Mouse (Mus musculus): ENCODE data around the gene Zbtb20.
A peak's percentile ranks its signal among the peaks of the same experiment; 100 is the strongest.

Zbtb20 gene

DNA sequence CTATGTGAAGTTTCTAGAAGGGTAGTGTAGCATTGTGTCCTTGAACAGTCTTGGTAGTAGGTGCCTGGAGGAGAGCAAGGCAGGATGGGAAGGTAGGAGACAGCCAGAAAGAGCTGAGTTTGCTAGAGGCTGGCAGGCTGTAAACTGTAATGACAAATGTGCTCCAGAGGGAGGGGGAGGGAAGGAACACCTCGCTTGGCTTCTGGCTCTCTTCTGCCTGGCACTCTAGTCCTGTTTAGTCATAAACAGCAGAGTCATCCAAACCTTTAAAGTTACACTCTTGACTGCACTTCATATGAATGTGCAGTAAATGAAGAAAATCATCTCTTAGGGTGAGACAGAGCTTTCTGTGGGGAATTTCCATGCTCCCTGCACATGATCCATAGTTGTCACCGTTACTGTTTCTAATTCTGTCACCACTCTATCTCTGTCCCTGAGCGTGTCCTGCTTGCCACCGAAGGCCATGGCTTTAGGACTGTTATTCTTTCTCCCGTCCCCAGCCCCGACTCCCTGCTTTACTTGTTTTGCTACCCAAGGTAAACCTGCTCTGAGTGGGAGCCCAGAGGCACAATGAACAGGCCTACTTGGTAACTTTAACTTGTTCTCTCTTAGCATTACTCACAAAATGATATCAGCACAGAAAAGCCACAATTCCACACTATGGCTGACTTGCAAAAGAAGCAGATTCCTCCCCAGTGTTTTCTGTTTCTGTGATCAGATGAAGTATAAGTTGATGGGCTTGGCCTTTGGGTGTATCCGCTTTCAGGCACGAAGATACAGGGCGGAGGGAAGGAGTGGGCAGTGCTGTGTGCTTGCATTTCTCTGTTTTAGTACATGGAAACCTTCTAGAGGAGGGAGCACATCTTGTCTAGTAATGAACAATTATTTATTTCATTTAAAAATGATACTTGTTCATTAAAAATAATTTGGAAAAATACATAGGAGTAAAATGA lies 427.8 kb downstream of the Zbtb20 start:
- DNase-seq: peak; percentile 96

DNA sequence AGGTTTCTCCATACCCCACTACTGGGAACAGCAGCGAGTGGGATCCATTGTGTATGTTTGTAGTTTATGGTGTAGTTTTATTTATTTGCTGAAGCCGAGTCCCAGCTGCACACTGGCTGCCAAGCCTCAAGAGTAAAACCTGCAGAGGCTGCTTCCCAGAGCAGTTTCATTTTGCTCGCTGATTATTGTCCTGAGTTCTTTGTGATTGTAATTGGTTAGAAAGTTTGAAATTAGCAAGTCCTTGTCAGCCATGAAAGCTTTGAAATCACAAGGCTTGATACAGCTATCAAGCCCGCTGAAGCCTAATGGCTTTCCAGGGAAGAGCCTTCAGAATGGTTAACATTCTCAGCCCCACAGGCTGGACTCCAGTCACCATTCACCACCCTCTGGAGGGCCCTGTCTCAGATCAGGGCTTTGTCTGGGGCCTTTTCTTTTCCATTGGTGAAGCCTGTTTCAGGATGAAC lies 434.3 kb downstream of the Zbtb20 start:
- DNase-seq: no peak

DNA sequence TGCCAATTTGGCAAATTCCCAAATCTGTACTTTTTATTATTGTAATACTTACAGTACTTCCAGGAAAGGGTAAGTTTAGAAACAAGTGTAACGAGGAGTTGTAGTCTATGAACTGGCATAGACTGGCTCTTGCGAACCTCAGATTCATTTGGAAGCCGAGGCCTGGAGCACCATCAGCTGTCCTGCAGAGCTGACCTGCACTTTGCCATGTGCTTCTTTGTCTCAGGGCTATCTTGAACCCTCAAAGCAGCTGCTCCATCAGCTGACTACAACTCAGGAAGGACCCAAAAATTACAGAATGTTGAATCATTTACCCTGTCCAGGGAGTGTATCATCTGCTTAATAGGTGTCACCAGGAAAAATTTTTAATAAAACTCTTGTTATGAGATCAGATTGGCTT lies 448.3 kb downstream of the Zbtb20 start:
- no peak for DNase-seq

DNA sequence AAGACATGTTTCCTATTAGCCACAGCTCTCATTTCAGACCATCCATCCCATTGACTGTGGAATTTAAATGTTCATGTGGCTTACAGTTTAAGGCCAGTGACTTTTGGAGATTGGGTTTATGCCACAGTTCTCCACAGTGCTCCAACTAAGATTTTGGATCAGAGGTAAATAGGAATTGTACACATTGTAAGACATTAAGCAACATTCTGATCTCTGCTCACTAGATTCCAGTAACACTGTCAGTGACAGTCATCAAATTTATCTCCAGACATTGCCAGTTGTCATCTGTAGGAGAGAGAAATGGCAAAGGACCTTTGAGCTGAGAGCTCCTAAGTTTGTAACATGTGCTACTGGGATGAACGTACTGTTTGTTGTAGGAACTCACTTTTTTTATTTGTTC lies 452.5 kb downstream of the Zbtb20 start:
- DNase-seq: no peak

DNA sequence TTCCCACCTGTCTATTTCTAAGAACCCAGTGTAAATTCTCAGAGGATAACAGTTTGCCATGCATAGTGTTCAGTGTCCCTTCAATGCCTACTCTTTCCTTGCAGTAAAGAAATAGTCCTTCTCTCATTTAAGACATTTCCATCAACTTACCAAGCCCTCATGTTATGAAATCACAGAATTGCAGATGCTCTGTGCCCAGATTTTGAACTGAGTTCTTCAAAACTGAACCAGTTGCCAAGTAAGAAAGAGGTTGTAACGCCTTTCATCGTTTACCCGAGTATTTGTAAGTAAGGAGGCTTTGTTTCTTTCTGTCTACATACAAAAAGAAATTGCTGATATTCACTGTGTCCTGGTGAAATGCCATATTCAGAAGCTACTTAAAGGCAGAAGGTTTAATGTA lies 454.5 kb downstream of the Zbtb20 start:
- no peak for DNase-seq

DNA sequence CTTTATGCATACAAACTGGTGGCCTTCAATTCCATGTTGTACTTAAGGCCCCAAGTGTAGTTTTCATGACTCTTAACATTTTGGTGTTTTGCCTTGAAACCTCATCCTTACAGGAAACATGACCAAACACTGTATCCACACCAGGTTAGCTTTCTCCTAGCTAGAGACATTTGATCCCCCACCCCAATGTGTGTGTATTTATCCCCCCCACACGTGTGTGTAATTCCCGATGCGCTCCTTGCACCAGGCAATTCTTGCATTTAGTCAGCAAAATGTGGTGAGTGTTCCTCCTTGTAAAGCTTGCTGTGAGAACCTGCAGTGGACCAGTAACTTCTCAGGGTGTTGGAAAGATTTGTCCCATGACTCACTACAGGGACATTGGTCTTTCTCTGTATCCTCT lies 455.8 kb downstream of the Zbtb20 start:
- DNase-seq: peak; percentile 86

DNA sequence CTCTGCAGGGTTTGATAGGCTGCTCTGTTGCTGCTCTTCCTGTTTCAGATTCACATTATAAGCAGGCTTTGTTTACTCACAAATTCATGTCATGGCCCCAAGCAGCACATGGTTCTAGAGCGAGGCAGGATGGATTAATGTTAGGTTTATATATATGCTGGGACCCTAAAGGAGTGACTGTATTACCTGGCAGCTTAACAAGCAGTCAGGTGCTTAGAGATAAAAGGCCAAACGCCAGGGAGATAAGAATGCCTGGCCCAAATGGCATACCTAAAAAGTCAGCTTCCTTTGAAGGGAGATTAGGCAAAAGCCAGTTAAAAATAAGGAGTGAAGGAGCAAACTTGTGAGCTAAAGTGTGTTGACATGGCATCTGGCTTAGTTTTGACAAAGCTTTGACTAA lies 457.1 kb downstream of the Zbtb20 start:
- peak; percentile 61 for DNase-seq

DNA sequence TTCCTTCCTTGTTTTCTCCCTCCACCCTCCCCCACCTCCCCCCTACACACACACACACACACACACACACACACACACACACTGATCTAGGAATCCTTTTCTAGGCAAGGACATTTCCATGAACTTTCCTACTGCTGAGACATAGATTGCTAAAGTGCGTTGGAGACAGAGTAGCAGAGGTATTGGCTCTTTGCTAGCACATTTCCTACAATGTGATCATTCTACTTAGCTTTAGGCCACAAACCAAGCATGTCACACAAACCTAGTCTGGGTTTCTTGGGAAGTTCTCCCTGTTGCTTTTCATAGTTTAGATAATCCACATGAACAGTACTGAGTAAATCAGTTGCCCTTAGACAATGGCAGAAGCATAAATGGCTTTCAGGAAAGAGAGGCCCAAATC lies 457.6 kb downstream of the Zbtb20 start:
- peak; percentile 33 for DNase-seq

DNA sequence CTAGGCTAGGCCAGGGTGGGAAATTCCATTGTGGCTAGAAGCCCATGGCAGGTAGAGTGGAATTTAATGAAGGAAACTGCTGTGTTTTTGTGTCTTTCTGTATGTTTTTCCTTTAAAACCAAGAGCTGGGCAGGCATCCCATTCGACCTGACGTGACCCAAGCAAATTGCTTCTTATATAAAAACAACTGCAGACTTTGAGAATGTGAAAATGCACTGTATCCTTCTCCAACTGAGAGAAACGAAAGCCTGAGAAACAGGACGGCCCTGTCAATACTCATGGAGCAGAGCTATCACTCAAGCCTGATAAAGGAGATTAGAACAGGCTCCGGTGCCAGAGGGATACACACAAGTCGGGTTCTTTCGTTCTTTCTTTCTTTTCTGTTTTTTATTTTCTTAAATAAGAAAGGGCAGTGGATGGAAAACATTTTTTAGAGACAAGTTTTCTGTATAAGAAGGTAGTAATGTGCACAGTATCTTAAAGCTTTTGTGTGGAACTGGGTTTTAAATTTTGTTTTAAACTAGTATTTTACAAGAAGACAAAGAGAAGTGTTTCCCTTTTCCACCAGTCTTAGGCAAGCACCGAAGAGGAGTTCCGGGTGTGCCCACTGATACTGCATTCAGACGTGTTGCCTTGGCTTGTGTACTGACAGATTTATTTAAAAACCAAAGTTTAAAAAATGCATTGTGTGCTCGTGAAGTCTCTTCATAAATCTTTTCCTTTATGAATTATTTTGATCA lies 458.9 kb downstream of the Zbtb20 start:
- DNase-seq: peak; percentile 96

DNA sequence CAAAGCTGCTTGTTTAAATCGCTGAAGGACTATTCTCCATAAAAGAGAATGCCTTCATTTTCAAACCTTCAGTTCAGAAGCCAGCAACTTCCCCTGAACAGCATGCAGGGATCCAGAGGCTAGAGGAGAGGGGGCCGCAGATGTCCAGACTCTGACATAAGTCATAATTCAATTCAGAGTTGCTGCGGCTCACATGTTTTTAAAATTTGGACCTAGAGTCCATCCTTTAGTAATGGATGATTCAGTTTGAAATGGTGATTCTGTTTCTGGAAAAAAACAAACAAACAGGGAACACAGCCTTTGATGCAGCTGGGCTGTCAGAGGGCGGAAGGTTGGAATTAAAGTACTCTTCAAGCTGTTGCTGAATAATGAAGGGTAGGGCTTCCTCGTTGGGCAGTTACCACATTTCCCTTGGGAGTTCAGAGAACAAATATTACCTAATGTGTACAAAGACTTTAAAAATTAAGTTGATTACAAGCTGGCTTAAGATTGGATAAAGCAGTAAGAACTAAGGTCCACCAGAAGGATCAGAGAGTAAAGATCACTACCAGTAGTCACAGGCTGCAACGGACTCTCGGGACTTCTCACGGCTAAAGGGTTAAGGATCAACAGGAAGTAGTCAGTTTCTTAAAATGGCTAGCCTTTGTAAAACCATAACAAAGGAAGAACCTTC lies 459.6 kb downstream of the Zbtb20 start:
- DNase-seq: peak; percentile 98

DNA sequence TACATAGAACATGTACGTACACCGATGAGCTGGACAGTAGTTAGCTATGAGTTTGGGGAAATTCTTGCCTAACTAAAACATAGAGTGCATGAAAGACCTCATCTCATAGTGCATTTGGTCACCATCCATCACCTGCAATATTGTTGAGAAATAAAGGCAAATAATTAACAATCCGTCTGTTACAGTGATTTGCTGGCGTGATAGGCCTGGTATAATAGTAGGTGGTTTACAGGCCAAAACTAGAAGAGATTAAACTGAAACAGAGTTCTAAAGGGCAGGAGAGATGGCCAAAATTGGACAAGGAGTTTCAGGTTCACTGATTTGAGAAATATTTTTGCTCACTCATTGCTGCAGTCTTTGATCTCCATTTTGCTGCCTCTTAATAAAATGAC lies 460.1 kb downstream of the Zbtb20 start:
- no peak for DNase-seq

DNA sequence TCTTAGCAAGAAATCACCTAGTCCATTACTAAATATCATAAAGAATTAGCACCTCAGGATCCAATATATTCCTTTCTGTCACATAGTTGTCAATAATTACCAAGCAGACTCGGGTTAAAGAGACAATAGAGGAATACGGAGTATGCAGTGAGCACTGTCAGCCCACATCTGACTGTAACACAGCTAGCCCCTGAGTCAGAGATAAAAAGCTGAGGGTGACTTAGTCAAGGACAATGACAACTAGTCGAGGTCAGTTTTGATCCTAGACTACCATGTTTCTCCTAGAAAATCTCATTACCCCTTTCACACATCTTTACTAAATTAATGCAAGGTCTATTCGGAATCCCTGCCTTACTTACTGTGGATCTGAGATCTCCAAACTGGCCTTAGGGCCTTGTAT lies 465.0 kb downstream of the Zbtb20 start:
- DNase-seq: peak; percentile 55

DNA sequence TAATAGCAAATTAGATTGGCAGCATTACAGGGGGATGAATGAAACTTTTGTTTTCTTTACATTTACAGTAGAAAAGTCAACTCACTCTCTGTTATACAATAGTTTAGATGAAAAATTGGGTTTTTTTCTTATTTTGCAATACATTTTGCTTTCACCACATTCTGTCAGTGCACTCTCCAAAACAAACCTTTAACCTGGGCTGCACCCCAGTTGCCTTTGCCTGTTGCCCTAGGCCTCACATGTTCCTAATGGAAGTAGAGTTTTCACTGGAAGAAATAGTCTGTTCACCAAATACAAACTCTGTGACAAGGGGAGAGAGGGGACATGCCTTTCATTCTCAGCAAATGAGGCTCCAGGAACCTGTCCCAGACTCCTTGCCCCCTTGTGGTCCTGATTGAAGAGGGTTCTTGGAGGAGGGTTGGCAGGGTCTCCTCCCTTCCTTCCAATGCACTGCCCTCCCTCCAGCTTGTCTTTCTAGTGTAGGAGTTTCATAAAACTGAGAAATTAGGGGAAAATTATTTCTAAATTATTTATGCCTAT lies 466.3 kb downstream of the Zbtb20 start:
- peak; percentile 84 for DNase-seq

DNA sequence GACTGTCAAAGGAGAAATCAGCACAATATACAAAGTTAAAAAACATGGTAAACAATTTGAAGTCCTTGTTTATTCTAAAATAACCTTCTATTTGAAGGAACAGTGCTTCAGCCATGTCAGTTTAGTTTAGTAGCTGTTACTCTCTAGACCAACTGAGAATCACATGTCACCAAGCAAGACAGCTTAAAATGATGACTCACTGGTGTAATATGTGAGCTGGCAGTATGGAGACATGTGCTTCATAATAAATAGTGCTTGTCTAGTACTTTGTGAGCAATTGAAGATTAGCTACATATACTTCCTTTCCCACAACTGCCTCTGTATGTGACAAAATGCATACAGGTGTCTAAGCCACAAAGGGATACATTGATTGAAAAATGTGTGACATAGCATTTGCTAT lies 470.4 kb downstream of the Zbtb20 start:
- no peak for DNase-seq

DNA sequence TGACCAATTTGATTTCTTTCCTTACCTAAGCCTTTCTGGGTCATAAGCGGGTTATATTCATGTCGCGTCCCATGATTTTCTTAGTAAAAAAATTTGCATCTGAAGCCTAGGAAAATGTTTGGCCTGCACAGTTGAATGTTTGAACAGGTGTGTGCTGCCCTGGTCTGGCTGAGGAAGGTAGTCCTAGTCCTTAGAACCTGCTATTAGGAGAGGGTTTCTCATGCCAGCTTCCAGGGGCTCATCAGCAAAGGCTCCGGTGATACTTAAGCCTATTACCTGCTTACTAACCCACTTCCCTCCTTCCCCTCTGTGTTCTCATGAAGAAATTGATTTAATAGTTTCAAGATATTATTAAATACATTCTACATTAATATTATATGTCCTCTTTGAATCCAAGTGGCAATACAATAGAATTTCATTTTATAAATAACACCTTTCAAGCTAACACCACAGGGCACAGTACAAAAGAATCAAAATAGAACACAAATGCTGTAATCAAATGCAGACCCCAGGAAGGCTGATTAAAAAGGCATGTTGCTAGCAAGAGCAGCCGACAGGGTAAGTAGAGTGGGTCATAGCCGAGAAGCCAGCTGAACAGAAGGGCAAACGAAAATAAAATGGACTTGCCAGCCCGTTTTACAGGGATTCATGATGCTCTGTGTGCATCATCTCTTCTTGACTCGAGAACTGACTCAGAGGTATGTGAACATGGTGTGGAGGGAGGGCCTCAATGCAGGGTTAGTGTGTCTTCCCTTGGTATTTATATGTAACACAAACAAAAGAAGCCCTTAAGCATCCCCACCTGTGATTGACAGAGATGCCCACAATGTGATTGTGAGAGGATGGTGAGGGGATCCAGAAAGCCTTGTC lies 480.3 kb downstream of the Zbtb20 start:
- DNase-seq: peak; percentile 51

DNA sequence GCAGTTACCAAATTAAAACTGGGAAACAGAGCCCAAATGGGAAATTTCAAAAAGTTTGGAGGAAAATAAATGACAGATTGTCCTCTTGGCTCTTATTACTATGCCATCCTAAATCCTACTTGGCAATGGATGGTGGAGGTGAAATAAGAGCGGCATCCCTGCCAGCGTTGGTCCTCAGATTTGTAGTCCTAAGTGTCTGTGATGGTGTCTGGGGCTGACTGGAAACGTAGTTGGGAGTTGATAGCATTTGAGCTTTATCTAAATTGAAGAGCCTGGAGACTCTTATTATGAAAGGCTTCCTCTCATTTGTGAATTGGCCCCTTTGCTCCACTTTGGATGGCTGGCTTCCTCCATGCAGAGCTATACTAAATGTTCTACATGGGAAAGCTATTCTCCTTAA lies 483.9 kb downstream of the Zbtb20 start:
- DNase-seq: peak; percentile 91

DNA sequence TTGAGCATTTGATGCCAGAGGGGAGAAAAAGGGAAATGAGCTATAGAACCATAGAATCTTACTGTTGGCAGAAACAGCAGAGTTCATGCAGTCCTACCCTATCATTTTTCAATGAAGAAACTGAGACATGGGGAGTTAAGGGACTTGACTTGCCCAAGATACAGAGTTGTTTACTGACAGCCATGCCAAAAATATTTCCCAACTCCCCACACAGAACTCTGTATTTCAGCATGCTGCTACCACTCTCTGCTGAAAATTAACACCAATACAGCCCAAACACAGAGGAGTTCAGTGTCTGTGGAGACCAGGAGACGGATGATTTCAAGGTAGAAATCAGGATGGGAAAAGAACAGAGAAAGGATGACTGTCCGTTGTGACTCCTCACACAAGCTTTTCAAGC lies 484.4 kb downstream of the Zbtb20 start:
- DNase-seq: peak; percentile 94

DNA sequence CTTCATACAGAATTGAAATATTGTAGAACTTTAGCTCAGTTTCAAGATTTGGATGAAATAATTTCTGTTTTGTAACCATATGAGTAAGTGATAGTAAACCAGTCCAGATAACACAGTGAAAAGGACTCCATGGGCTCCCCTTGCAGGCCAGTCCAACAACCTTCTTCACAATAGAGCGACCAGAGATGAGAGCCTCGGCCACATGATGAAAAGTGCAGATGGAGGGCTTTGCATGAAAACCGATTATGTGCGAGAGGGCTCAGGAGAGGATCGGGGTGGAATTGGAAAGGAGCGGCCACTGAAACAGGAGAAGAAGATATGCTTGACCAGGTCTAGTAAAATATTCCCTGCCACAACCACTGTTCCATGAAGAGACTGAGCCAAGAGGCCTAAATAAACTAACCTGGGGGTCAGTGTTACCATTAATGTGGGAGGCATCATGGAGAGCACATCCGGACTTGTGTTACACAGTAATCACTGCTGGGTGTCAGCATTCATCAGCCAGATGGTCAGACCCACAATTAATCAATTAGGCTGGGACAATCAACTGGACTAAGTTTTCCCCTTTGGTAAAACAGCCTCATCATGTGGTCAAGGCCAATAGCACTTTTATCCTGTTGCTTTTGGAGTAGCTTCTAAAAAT lies 485.3 kb downstream of the Zbtb20 start:
- DNase-seq: peak; percentile 89

DNA sequence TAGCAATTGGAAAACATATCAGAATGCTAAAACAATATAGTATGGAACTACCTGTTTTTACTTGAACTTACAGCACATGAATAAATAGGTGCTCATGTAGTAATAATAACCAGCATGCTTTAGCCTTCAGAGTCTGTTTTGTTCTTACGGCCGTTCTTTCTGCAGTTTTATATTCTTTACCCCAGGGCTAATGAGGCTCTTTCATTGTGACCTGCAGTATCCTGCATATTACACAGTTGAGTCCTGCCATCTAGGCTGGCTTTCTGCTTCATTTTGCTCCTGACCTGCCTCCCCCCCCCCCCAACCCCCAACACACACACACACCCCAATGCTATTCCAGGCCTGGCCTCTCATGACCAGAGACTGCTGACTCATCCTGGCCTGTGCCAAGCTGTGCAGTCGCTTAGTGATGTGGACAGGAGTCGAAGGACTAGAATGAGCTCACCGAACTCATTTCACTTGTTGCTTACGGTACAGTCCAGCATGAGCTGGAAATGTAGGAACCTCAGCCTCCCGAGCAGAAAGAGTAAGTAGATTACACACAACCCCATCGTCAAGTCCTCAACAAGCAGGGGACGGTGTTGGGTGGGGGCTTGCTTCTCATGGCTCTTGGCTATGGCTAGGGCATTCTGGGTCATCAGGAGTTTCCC lies 487.1 kb downstream of the Zbtb20 start:
- DNase-seq: peak; percentile 99

DNA sequence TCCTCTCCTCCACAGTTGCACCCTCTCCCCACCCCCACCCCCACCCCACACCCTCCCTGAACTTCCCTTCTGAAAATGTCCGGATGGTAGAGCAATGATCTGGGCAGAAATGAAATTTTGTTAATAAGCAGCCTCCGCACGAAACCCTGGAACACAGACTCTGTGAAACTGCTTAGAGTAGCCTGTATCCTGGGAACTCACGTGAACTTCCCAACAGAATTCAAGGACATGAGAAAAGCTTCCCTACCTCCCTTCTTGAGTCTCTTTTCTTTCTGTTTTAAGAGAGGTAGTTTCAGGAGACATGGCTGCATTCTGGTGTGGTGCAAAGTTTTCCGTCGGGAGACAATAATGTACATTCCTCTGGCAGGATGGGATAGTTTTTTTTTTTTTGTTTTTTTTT lies 487.6 kb downstream of the Zbtb20 start:
- DNase-seq: no peak

Data from heart, adult 11 months (tissue).